Mouse (Mus musculus): ENCODE results near the gene Mettl27. TPM values are rescaled to one million over a fixed set of nuclear protein-coding genes. Genes with fewer than 3 reads are reported as not detected.

The Mettl27 gene
- polyA plus RNA-seq, 2 experiments, result 14.8 to 18.9 TPM

GRCm38 (mm10) chr5:134913352-134913751, 18.8 kb upstream of the Mettl27 start:
- no peak overlapping the region for H3K27ac ChIP-seq (replicated peaks; ENCODE audit: low read depth, low read length)
- H3K4me2 ChIP-seq (replicated peaks; ENCODE audit: low read depth, low read length, severe bottlenecking), result no peak overlapping the region
- H3K36me3 ChIP-seq (ENCODE audit: control insufficient read depth, insufficient read depth, low read length), result no peaks in the 10 kb centered on the region
- DNase-seq (ENCODE audit: low spot score) (no peak), ATAC-seq (ENCODE audit: low FRiP score, low read depth) (no peak)
- no peak overlapping the region for H3K4me3 ChIP-seq (replicated peaks; ENCODE audit: low read length)
- no peak overlapping the region for H3K9ac ChIP-seq (ENCODE audit: low read depth, low read length, severe bottlenecking)
- no peaks in the 10 kb centered on the region for H3K9me3 ChIP-seq (ENCODE audit: control insufficient read depth, low read length)
- H3K4me1 ChIP-seq (ENCODE audit: control insufficient read depth, insufficient read depth, low read length), result no peaks in the 10 kb centered on the region
- no peak for TF ChIP-seq POLR2A (IDR thresholded peaks at IDR 0.05; ENCODE audit: borderline replicate concordance, extremely low read depth, insufficient read depth, insufficient read length)
- WGBS, result 69% methylated on average over 3 of the region's 3 CpGs
- H3K27me3 ChIP-seq (ENCODE audit: control insufficient read depth, insufficient read depth, low read length), result no peaks in the 10 kb centered on the region

DNA sequence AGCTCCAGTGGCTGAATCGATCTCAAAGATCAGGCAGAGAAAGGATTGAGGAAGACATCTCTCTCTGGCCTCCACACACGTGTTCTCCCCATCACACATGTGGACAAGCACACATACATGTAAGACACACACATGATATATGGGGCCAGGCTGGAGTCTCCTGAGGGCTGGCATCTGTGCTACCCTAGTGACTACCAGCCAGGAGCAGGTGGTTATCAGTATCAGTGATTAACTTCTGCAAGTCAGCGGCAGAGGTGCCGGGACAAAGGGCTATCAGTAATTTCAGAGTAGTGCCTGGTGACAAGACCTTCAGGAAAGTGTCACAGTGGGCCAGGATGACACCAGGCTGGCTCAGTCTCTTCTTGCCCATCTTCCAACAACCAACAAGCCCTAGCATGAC, 18.4 kb upstream of the Mettl27 start:
- no peak overlapping the region for H3K4me3 ChIP-seq (replicated peaks; ENCODE audit: low read length)
- no peak for ATAC-seq (ENCODE audit: low FRiP score, low read depth)
- H3K4me1 ChIP-seq (ENCODE audit: control insufficient read depth, insufficient read depth, low read length), result no peaks in the 10 kb centered on the region
- H3K36me3 ChIP-seq (ENCODE audit: control insufficient read depth, insufficient read depth, low read length), result no peaks in the 10 kb centered on the region
- TF ChIP-seq POLR2A (IDR thresholded peaks at IDR 0.05; ENCODE audit: borderline replicate concordance, extremely low read depth, insufficient read depth, insufficient read length), result no peak
- no peaks in the 10 kb centered on the region for H3K9me3 ChIP-seq (ENCODE audit: control insufficient read depth, low read length)
- H3K9ac ChIP-seq (ENCODE audit: low read depth, low read length, severe bottlenecking), result no peak overlapping the region
- H3K27ac ChIP-seq (replicated peaks; ENCODE audit: low read depth, low read length), result no peak overlapping the region
- no peak overlapping the region for H3K4me2 ChIP-seq (replicated peaks; ENCODE audit: low read depth, low read length, severe bottlenecking)
- H3K27me3 ChIP-seq (ENCODE audit: control insufficient read depth, insufficient read depth, low read length), result no peaks in the 10 kb centered on the region
- DNase-seq (ENCODE audit: low spot score), result no peak
- 85% methylated on average over 4 of the region's 4 CpGs for WGBS

GRCm38 (mm10) chr5:134914510-134914909, 17.7 kb upstream of the Mettl27 start:
- H3K27ac ChIP-seq (replicated peaks; ENCODE audit: low read depth, low read length), result no peak overlapping the region

GRCm38 (mm10) chr5:134915311-134915710, 16.9 kb upstream of the Mettl27 start, which contains the start of gene Cldn13:
Gene Cldn13 (minus strand): TSS chr5:134915526.
- Histone ChIP-seq H3K36me3 (ENCODE audit: control insufficient read depth, insufficient read depth, low read length) (no peaks in the 10 kb centered on the region), H3K27me3 (ENCODE audit: control insufficient read depth, insufficient read depth, low read length) (no peaks in the 10 kb centered on the region), H3K4me2 (replicated peaks; ENCODE audit: low read depth, low read length, severe bottlenecking) (no peak within 1 kb of the TSS), H3K4me3 (replicated peaks; ENCODE audit: low read length) (no peak within 1 kb of the TSS), H3K27ac (replicated peaks; ENCODE audit: low read depth, low read length) (no peak within 1 kb of the TSS), H3K4me1 (ENCODE audit: control insufficient read depth, insufficient read depth, low read length) (no peaks in the 10 kb centered on the region), H3K9me3 (ENCODE audit: control insufficient read depth, low read length) (no peaks in the 10 kb centered on the region), H3K9ac (ENCODE audit: low read depth, low read length, severe bottlenecking) (no peak within 1 kb of the TSS)
- TF ChIP-seq POLR2A (IDR thresholded peaks at IDR 0.05; ENCODE audit: borderline replicate concordance, extremely low read depth, insufficient read depth, insufficient read length), result no peak
- WGBS, result 78% methylated on average over 8 of the region's 8 CpGs
- DNase-seq (ENCODE audit: low spot score), result no peak
- ATAC-seq (ENCODE audit: low FRiP score, low read depth), result no peak

More at GRCm38 (mm10) chr5:134914510-134914909, 17.7 kb upstream of the Mettl27 start:
- Histone ChIP-seq H3K4me2 (replicated peaks; ENCODE audit: low read depth, low read length, severe bottlenecking) (no peak overlapping the region), H3K36me3 (ENCODE audit: control insufficient read depth, insufficient read depth, low read length) (no peaks in the 10 kb centered on the region), H3K9ac (ENCODE audit: low read depth, low read length, severe bottlenecking) (no peak overlapping the region), H3K4me1 (ENCODE audit: control insufficient read depth, insufficient read depth, low read length) (no peaks in the 10 kb centered on the region), H3K4me3 (replicated peaks; ENCODE audit: low read length) (no peak overlapping the region), H3K27me3 (ENCODE audit: control insufficient read depth, insufficient read depth, low read length) (no peaks in the 10 kb centered on the region), H3K9me3 (ENCODE audit: control insufficient read depth, low read length) (no peaks in the 10 kb centered on the region)
- ATAC-seq (ENCODE audit: low FRiP score, low read depth) (no peak), DNase-seq (ENCODE audit: low spot score) (no peak)
- 79% methylated on average over 8 of the region's 8 CpGs for WGBS
- no peak for TF ChIP-seq POLR2A (IDR thresholded peaks at IDR 0.05; ENCODE audit: borderline replicate concordance, extremely low read depth, insufficient read depth, insufficient read length)

DNA sequence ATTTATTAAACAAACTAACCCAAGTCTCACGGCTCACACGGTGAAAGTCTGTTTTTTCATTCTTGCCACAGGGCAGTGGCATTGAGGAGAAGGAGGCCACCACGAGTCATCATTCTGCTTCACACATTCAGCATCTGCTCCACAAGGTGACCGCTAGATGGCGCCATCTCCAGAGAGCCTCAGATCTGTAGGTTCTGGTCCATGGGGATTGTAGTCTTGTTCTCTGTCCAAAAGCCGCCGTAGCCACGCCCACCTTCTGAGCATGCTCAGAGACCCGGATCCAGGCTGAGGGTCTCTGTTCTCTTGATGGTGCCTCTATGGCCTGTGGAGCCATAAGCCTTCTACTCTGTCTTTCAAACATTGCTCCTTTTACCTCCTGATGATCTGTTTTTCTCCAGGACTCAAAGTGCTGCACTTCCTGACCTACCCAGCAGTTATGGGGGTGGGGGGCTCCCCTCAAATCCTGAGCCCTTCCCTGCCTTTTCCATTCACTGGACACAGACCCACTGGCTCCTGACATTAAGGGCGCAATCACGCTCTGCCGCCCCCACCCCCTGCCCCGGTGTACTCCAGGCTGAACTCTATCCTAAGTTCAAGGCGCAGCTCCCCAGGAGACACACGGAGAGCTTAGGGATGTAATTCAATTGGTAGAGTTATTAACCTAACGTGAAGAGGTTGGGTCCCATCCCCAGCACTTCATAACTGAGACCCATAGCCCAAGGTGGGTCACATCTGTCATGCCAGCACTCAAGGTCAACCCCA, 13.9 kb upstream of the Mettl27 start:
- no peak for ATAC-seq (ENCODE audit: low FRiP score, low read depth)
- Histone ChIP-seq H3K4me3 (replicated peaks; ENCODE audit: low read length) (no peak overlapping the region), H3K27ac (replicated peaks; ENCODE audit: low read depth, low read length) (no peak overlapping the region), H3K4me2 (replicated peaks; ENCODE audit: low read depth, low read length, severe bottlenecking) (no peak overlapping the region), H3K9ac (ENCODE audit: low read depth, low read length, severe bottlenecking) (no peak overlapping the region), H3K4me1 (ENCODE audit: control insufficient read depth, insufficient read depth, low read length) (no peaks in the 10 kb centered on the region), H3K9me3 (ENCODE audit: control insufficient read depth, low read length) (no peaks in the 10 kb centered on the region), H3K27me3 (ENCODE audit: control insufficient read depth, insufficient read depth, low read length) (no peaks in the 10 kb centered on the region), H3K36me3 (ENCODE audit: control insufficient read depth, insufficient read depth, low read length) (no peaks in the 10 kb centered on the region)
- peak; percentile 38 for DNase-seq (ENCODE audit: low spot score)
- TF ChIP-seq POLR2A (IDR thresholded peaks at IDR 0.05; ENCODE audit: borderline replicate concordance, extremely low read depth, insufficient read depth, insufficient read length), result no peak
- 49% methylated on average over 16 of the region's 16 CpGs for WGBS

All from limb, embryonic 14.5 days (tissue).